Mouse (Mus musculus): ENCODE measurements at regions not wholly inside any gene's neighbourhood (a gene's known extent, or its start where the extent isn't known, plus 50 kb on each side); places are given as distances from the start of the nearest gene placed in this dataset.

GRCm38 (mm10) chr9:26476341-26476740 lies 257.2 kb upstream of the B3gat1 start:
- TF ChIP-seq CTCF (IDR thresholded peaks at IDR 0.05; ENCODE audit: borderline replicate concordance, insufficient read depth, low read depth, low read length) (no peak), POLR2A (IDR thresholded peaks at IDR 0.05; ENCODE audit: borderline replicate concordance, insufficient read depth, low read length) (no peak)
